Mouse (Mus musculus) cortical plate, adult 2 months (tissue): ENCODE measurements around the gene Gm32742.

ENCODE experiments used
- CTCF ChIP-seq: fragments of 200-500 bp; IDR thresholded peaks from 2 replicates; pipeline ENCODE4 v1.5.1; 2011; ENCODE audit warnings: mild to moderate bottlenecking, control low read depth, low read length; ENCODE audit not compliant: insufficient read depth; ENCODE audit errors: extremely low read depth
- POLR2A ChIP-seq: fragments of 200-500 bp; IDR thresholded peaks from 2 replicates; pipeline ENCODE4 v1.6.1; 2011; ENCODE audit warnings: mild to moderate bottlenecking, low read length, control low read depth; ENCODE audit not compliant: insufficient read depth; ENCODE audit errors: extremely low read depth

GRCm38 (mm10) chr9:51169133-51169532, 3.8 kb upstream of the Gm32742 start:
- no peak for TF ChIP-seq CTCF
- TF ChIP-seq POLR2A: no peak
